ENCODE assay signal across 15 mouse cellular contexts in the genomic region with DNA sequence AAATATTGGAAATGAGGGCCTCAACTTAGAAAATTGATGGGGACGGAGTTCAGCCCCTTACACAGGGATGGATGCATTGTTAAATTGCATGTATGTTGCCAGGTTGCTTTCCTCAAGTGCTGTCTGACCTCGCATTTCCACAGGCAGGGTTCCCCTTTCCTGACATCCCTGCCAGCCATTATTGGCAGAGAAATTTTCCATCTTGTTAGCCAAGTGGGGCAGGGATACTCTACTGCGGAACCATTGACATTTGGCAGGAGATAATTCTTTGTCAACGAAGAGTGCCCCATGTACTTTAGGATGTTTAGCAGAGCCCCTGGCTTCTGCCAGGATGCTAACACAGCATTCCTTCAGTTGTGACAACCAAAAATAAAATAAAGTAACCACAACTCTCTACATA.
DNase-seq lines count a peak whose midpoint lies in the region; ATAC-seq and TF ChIP-seq lines count a peak whose summit lies in the region.
"Had no signal": no experiment of that assay in that cellular context is flagged by ENCODE, and none has a peak within 500 bp of the region (broad histone marks: within the 10 kb centered on the region; RNA-seq: fewer than 3 reads in every experiment).

No protein-coding gene starts in this region.

- peak; percentile 55 for DNase-seq in adrenal gland, adult 2 months
- no peak for DNase-seq in adrenal gland, postnatal 25 days
- peak; percentile 34 for DNase-seq in gastrocnemius, adult 2 months
- no peak for DNase-seq in gastrocnemius, postnatal 25 days
- peak; percentile 49 for DNase-seq in lung, postnatal 14 days
- no peak for DNase-seq in lung, postnatal 0 days (ENCODE audit: low spot score)
- peak; percentile 56 for DNase-seq in lung, postnatal 36 days
- DNase-seq in spleen, adult 12 weeks (ENCODE audit: low spot score), result no peak
- DNase-seq: cerebellum, adult 11-12 months; layer of hippocampus, postnatal 36 days; right cerebral cortex, adult 18-20 months had no signal

- no peaks in the 10 kb centered on the region for H3K9me3 ChIP-seq in lung, postnatal 0 days (ENCODE audit: low read length)

- H3K9ac ChIP-seq in lung, postnatal 0 days (replicated peaks; ENCODE audit: low read depth), result no peak overlapping the region

- no peak for TF ChIP-seq EP300 in lung, postnatal 0 days (IDR thresholded peaks at IDR 0.05)

- H3K4me3 ChIP-seq in gastrocnemius, adult 2 months, result no peak overlapping the region
- no peak overlapping the region for H3K4me3 ChIP-seq in lung, postnatal 0 days (ENCODE audit: low read depth, low read length)
- H3K4me3 ChIP-seq: forebrain, embryonic 10.5 days; megakaryocyte, embryonic 14.5 days had no signal

- H3K27ac ChIP-seq in gastrocnemius, adult 2 months, result no peak overlapping the region
- no peak overlapping the region for H3K27ac ChIP-seq in lung, postnatal 0 days (ENCODE audit: low read length)
- H3K27ac ChIP-seq: forebrain, embryonic 10.5 days; kidney, postnatal 0 days had no signal

- TF ChIP-seq CTCF in gastrocnemius, adult 2 months (IDR thresholded peaks at IDR 0.05), result no peak
- TF ChIP-seq CTCF in lung, postnatal 0 days (IDR thresholded peaks at IDR 0.05), result no peak

- no peak overlapping the region for H3K4me2 ChIP-seq in lung, postnatal 0 days (replicated peaks; ENCODE audit: low read depth, low read length)

- intact Hi-C loops in gastrocnemius, adult 2 months (cut with DNase I), result no loop called here

- no peaks in the 10 kb centered on the region for H3K36me3 ChIP-seq in lung, postnatal 0 days (ENCODE audit: insufficient read depth, low read length)
- H3K36me3 ChIP-seq: forebrain, embryonic 10.5 days had no signal

- no peaks in the 10 kb centered on the region for H3K27me3 ChIP-seq in lung, postnatal 0 days (replicated peaks; ENCODE audit: insufficient read depth, low read length)

- no peak for ATAC-seq in lung, postnatal 0 days
- ATAC-seq: Patski had no signal

- H3K4me1 ChIP-seq in lung, postnatal 0 days (ENCODE audit: insufficient read depth, low read depth, low read length), result no peaks in the 10 kb centered on the region
- H3K4me1 ChIP-seq: forebrain, embryonic 10.5 days; megakaryocyte, embryonic 14.5 days had no signal

- whole genome bisulfite sequencing in lung, postnatal 0 days, result 61% methylated on average over 4 of the region's 4 CpGs

Comparison
In these comparisons a context has a peak if more than half of its experiments do, and no peak if none do; other contexts are left out.
1. DNase-seq: peak in adrenal gland, adult 2 months (single experiment), gastrocnemius, adult 2 months (single experiment), lung, postnatal 14 days (single experiment) and lung, postnatal 36 days (single experiment); none in adrenal gland, postnatal 25 days (single experiment), gastrocnemius, postnatal 25 days (single experiment), lung, postnatal 0 days (single experiment) and spleen, adult 12 weeks (single experiment).